Mouse (Mus musculus) CD8-positive naive resting alpha-beta T cell, adult 2 months (primary cell): Measurements from ENCODE around the gene Chtf18.
A peak's percentile ranks its signal among the peaks of the same experiment; 100 is the strongest.
"Not testable (repeated sequence)": the region's sequence is repeated elsewhere in the genome, so short reads cannot be mapped to it uniquely, and the experiment has no call there.

ENCODE experiments used
- DNase-seq, 2 experiments: peaks; one replicate each; pipeline ENCODE4 v3.0.0; 2022; ENCODE audit warnings: low read depth in 2 of 2, low spot score in 2 of 2

Chtf18 gene

DNA sequence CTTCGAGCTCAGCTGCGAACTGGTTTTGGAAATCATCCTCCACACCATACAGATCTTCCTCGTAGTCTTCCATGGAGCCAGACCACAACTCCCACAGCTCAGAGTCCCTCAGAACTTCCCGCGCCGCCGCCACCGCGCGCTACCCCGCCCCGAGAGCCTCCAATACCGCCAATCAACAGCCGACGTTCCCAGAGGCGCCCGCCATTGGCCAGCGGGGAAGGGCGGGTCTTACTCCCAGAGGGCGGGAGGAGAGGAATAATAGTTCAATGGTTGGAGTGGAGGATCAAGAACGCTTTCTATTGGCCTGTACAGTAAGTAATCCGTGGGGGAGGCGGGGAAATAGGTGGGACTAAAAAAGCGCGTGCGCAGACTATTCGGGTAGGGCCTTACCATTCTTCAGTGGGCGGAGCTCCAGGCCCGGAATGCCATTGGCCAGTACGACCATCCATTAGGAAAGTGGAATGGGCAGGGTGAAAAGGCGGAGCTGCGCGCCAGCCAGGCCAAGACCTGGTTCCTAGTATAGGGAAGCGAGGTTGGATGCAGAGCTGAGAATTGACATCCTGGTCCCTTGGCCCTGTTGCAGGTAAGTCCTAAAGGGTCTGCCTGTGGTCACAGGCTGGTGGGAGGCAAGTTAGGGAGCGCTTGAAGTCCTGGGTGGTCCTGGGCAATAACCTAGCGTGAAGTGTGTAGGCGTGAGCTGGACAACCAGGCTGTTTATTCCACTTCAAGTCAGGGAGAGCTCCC lies at the start of gene Chtf18, which contains the start of gene Rpusd1:
Chtf18 (minus strand) TSS at position 155 of the 744 bp plus-strand sequence.
Rpusd1 (plus strand) TSS at position 406 of the 744 bp plus-strand sequence.
- peak; percentile 92 to 96 for DNase-seq

DNA sequence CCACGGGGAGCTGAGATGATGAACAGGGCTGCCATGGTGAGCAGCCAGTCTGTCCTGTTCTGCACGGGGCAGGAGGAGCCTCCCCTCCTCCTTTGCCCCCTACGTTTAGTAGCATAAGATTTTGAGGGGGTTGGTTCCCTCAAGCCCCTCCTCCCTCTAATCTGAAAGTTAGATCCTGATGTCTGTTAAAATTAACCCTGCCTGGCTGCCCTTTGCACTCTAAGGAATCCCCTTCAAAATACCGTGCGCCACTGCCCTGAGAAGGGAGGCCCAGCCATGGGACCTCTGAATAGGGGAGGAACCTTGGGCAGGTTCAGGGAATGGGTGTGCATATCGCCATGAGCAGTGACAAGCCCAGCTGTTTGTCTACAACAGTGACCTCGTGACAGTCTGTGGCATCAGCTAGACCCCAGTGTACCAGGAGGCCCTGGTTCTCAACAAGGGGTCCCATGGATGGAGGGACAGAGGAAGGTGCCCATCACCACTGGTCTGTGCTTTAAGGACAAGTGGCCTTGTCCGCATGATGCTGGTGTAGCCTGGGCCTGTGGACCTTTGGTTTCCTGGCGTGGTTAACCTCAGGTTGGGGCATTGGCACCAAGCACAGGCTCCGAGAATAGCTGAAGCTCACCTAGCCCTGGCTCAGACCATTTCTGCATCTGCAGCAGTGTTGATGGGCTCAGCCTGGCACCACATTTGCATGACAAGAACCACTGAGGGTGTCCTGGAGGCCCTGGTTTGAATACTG lies 48.3 kb upstream of the Chtf18 start:
- DNase-seq: no peak

DNA sequence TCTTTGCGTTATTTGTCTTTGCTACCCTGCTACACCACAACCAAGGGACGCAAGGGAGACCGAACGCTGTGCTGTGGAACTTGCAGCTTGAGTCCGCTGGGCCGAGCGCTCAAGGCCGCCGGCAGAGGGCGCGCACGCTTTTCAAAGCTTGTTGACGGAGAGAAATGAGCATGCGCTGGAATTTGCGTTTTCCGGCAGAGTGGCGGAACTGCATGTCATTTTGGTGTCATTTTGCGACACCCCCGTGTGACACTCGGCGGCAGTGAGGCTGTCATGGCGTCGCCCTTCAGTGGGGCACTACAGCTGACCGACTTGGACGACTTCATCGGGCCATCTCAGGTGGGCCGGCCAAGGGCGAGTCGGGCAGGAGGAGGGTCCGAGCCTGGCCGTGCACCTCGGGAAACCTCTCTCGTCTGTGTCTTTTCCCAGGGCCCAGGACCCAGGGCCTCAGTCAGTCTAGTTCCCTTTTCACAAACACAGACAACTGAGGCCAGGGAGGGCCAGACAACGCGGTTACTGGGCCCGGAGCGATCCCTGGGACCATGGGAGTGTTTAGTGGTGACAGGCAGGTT lies 46.4 kb upstream of the Chtf18 start, which contains the start of gene Narfl:
Narfl (plus strand) TSS at position 228 of the 572 bp plus-strand sequence.
- DNase-seq: peak; percentile 97 to 98

DNA sequence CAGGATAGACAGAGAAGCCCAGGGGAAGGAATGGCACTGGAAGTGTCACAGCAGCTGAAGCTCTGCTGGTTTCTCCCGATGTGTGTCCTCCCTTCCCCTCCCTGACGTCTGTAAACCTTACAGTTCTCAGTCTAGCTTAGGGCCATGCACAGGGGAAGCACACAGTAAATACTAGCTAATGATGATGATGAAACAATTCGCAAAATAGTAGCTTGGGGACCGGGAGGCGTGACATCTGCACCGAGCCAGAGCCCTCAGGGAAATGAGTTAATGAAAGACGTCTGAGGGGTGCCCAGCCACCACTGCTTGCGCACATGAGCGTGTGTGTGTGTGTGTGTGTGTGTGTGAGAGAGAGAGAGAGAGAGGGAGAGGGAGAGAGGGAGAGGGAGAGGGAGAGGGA lies 42.1 kb upstream of the Chtf18 start:
- no peak for DNase-seq

DNA sequence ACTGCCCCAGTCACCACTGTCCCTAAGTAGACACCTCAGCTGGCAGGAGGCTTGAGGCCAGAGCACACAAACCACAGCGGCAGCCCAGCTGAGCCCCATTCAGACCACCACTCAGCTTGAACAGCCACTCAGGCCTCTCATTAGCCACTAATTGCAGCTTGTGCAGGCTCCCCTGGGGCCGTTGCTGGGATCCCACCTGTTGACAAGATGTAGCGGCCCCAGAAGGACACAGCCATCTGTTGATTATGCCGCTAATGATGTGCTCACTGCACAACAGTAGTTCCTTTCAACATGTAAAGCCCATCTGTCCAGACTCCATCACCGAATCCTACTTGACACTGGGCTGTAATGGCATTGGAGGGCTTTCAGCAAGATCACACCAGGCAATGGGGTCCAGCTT lies 38.7 kb upstream of the Chtf18 start:
- no peak for DNase-seq

DNA sequence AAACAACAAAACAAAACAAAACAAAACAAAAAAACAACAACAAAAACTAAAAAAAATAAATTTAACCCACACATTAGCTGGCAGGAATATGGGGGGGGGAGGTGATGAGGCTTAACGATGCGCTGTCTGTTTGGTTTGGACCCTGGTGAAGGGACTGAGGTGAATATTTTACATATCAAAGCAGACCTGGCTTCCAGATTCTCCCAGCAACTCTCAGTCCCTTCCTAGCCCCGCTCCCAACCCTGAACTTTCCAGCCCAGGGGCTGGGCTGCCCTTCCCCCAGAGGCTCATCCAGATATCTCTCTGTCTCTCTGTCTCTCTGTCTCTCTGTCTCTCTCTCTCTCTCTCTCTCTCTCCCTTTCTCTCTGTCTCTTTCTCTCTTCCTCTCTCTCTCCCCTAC lies 35.4 kb upstream of the Chtf18 start:
- DNase-seq: no peak

DNA sequence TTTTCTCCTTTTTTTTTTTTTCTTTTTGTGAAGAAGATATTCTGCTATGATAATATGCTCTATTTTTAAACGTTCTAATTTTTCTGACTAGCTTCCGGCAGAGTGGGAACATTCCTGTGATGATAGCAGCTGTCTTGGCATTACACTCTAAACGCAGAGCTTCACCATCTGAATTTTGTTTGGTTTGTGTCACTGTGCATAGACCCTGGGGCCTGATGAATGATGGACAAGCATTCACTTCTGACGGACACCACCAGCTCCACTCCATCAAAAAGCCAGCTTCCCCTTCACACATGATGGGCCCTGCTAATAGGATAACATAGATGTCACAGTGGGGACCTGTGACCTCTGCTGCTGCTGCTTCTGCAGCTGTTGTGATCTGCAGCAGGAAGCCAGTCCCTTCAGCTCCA lies 34.3 kb upstream of the Chtf18 start:
- no peak for DNase-seq

DNA sequence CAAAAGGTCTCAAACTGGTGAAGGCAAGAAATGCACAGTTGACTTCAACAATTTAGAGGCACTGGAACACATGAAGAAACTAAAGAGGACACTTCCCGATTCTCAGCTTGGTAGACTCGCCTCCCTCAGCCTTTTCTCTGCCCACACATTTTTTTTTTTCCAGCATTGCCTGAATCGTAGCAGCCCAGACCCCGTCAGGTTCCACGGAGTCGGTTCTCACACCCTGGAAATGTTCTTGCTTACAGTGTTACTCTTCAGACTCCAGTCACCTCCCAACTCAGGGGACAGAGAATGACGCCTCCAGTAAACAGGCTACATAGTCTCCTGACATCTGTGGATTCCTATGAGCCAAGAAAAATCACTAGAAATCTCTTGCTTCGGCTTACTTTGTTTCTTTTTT lies 32.9 kb upstream of the Chtf18 start:
- no peak for DNase-seq

DNA sequence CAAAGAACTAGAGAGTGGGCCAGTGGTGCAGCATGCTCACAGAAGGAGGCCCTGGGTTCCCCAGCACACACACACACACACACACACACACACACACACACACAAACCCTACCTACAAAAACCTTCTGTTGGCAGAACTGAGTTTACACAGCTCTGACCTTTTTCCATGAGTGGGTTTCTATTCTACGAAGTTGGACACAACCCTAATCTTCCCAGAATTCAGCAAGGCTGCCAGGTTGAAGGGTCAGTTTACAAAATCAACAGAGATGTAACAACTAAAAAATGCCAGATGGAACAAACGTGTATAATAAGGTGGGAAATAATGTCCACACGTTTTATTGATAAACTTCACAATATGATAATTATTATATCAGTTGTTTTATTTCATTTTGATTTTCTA lies 30.5 kb upstream of the Chtf18 start:
- no peak for DNase-seq

DNA sequence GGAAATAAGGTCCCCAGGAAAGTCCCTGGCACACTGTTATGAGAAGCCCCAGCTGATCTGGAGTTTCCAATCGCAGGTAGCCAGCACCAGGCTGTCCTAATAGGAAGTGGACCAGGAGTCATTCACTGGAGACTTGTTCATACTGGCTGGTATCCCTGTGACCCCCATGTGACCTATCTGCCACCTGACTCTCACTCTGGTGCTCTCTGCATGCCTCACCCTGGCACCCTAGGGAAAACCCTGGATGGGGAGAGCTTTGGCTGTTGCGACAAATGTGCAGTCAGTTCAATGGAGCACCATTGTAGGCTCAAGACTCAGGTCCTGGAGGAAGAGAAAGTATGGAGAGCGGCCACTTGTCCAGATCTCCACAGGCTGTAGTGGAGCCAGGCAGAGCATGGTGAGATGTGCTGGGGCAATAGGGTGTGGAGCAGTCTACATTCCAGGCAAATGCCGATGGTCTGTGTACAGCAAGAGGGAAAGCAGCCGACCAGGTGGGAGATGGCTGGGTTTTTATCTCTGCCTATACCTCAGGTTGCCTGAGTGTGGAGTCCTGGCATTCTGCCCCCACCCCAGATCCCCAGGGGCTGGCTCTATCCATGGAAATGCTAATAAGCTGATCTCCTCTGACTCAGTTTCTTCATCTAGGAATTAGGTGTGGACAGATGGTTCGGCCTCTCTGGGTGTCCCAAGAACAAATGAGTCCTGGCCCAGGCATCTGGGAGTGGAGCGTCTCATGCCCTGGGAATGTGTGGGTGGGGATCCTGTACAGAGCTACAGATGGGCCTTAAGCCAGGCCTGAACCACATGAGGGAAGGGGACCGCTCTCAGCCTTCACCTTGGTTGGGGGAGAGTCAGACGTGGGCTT lies 29.4 kb upstream of the Chtf18 start:
- DNase-seq: no peak

DNA sequence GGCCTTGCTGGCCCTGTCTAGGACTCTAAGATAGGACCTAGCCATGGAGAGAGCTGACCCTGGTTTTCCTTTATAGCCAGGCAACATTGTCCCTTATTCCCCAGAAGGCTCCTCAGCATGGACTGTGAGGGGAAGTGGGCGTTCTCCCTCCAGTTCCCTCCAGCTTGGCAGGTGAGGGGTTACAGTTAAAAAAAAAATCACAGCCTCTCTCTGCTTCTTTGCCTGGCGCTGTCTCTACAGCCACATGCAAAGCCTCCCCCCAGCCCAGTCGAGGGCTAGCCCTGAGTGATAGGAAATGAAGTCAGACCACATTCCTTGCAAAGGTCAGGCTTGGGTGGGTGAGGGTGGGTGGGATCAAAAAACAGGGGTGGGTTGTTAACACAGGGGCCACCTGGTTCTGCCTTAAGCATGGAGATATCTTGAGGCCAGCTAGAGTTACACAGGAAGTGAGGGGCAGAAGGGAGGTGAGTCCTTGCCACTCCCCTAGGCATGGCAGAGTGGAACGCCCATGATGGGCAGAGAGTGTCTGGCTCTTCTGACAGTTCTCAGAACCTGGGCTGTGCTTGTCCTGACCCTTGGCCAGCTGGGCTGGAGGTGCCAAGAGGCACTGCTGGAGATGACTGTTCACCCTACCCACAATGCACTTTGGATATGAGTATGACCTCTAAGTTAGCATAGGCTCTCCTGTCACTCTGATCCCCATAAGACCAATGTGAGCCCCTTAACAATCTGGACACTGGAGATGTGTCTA lies 28.6 kb upstream of the Chtf18 start:
- no peak for DNase-seq

DNA sequence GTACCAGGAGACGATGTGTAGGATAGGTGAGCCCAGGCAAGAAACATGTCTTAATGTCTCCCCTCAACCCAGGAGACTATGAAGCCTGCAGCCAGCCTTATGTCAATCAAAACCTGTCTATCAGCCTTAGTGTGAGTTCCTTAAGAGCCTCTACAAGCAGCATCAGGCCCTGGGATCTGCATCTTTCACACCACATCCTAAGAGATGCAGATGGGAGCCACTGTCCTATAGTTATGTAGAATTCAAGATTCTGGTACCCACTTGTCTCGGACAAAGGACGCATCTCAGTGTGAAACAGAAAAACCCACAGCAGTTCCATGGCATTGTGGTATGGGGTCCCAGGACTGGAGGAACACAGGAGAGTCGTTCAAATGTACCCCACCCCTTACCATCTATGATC lies 27.9 kb upstream of the Chtf18 start:
- DNase-seq: no peak

DNA sequence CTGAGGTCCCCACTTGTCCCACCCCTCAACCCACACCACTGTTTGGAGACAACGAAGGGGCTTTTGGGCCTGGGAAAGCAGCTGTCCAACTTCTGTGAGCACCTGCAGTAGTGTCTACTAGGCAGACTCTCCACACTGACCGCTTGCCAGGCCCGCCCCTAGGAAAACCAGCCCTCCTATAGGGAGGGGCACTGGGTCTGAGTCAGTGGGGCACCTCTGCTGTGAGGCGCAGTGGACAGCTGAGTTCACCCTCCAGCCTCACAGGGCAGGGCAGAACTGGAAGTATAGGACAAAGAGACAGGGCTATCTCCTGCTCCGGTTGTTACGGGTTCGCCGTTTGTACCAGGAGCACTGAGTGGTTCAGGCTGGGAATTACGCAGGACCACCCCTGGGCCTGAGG lies 27.0 kb upstream of the Chtf18 start, which contains the start of gene Msln:
Msln (minus strand) TSS at position 138 of the 400 bp plus-strand sequence.
- DNase-seq: no peak

DNA sequence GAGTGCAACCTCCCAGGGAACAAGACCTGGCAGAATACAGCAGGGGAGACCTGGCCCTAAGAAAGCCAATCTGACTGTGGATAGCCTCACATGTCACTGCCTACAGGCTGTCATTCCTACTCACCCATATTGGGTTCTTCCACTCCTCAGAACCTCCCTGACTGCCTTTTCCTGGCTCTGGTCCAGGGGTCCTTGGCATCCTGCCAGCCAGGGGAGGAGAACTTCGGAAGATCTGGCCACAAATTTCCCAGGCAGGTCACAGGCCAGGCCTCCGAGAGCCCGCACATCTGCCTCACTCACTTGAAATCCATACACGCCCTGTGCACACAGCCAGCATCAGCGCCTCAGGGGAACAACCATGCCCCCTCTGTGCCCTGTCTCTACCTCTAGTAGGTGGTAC lies 24.2 kb upstream of the Chtf18 start:
- DNase-seq: no peak

DNA sequence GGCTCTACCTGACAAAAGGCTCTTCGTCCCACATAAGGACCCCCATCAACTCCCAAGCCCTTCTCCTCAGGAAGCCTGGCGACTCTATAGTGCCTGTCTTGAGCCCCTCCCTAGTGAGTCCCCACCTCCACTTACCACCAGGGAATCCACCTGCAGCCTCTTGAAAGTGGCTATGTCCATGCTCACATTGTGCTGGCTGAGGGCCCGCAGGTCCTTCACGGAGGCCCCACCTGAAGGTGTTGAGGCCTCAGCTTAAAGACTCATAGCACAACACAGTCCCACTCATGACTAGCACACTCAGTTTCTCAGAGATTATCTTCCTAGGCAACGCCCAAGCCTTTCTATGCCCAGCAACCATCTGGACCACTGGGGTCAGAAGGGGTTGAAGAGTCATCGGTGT lies 22.1 kb upstream of the Chtf18 start:
- DNase-seq: no peak

DNA sequence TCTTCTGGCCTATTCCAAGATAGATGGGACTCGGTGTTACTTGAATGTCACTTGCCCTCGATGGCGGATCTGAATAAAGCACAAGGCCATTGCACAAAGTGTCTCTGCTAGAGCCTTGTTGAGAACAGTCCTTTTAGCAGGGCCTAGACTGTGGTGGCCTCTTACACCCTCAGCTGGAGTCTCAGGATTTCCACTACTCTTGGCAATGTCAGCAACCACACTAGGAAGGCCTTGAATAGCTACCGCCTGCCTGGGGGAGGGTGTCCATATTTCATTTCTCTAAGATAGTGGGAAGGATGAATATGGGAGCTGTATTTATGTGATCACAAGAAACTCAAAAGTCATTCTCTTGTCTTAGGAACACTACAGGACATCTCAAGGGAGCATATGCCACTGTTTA lies 21.0 kb upstream of the Chtf18 start:
- no peak for DNase-seq

DNA sequence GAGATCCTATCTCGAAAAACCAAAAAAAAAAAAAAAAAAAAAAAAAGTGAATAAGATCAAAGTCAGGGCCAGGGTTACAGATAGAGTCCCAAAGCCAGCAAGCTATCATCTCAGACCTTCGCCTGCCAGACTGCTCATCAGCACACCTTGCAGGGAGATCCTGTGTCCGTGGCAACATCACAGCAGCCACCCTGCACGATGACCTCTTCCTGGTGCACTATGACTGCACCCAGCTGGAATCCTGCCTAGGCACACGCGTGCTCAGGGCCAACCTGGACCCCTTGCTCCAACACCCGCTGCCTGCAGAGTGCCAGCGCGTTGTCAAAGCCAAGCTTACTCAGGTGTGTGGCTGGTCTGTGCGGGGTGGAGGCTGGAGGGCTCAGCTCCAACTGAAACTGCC lies 17.1 kb upstream of the Chtf18 start:
- DNase-seq: no peak

DNA sequence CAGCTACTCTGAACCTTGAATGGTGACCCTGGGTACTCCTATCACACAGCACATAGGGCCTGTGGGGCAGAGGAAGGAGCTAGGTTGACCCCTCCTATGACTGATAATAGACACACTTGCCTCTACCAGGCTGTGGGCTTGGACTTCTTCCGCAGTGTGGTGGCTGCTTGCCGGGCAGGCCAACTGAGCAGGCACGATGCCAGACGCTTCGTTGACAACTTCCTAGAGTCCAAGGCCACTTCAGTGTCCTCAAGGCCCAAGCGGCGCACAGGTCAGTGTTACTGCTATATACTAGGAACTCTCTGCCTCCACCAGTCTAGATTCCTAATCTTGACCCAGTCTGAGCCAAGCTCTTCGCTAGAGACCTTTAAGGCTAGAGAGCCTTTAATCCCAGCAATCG lies 16.6 kb upstream of the Chtf18 start:
- no peak for DNase-seq

DNA sequence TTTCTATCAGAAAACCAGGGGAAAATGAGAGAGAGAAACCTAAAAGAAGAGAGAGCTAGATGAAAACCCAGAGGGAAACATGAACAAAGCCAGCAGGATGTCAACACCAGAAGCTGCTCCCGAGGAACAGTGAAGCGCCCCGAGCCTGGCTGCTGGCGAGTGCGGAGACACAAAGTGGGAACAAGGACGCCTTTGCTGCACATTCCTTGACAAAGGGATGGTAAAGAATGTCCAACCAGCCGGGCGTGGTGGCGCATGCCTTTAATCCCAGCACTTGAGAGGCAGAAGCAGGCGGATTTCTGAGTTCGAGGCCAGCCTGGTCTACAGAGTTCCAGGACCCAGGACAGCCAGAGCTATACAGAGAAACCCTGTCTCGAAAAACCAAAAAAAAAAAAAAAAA lies 14.3 kb upstream of the Chtf18 start:
- not testable (repeated sequence) for DNase-seq

DNA sequence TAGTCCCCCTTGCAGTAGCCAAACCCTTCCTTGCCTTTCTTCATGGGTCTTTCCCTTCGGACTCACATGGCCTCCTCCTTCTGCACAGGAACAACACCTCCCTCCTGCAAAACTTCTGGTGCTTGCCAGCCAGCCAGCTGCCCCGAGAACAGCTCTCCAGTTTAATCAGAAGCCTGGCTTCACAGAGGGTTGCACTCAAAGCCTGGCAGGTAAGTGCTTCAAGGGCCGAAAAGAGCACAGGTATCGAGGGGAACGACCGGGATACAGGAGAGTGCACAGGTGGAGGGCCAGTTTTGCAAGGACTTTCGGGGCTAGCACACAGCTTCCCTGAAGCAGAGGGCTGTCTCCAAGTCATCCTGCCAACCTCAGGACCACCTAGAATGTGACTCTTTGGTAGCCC lies 11.6 kb upstream of the Chtf18 start:
- no peak for DNase-seq
